Mouse (Mus musculus): ENCODE data around the gene Sgcd. TPM values are rescaled to one million over a fixed set of nuclear protein-coding genes. Genes with fewer than 3 reads are reported as not detected.

Sgcd gene
- total and polyA plus RNA-seq, 2 experiments from 2014 or later: 5.8 to 24.4 TPM

DNA sequence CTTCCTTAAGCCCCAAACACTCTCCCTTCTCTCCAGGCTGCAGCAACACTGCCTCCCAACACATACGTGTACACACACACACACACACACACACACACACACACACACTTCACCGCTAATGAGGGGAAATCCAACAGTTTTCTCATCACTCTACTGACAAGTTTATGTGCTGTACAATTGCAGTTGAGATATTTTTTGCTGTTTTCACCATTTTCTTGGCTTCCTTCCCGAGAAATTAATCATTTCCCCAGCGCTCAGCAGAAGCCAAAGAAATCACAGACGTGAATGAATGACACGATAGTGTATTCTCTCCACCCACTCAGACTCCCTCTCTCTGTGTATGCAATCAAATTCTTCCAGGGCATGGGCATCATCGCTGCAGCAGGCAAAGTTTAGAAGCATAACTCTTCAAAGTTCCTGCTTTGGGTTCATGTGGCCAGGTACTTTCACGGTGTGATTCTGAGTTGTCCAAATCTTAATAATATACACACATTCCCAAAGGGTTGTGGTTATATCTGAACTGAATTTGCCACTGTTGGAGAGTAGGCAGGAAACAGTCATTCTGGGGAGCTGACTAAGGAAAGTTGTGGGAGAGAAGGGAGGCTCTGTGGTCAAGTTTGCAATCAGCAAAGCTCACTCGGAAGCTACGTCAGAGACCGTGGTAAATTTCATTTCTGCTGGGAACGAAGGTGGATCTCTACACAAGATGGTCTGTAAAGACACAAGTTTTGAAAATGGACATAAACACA, 683.9 kb downstream of the Sgcd start:
- no peak for ATAC-seq (ENCODE audit: insufficient read depth, low read depth)
- 0 out of 2 replicates have a peak overlapping the region, but pooled peaks have one; percentile 9 for H3K27ac ChIP-seq (ENCODE audit: low read depth)
- WGBS: 61% methylated on average over 12 of the region's 12 CpGs

DNA sequence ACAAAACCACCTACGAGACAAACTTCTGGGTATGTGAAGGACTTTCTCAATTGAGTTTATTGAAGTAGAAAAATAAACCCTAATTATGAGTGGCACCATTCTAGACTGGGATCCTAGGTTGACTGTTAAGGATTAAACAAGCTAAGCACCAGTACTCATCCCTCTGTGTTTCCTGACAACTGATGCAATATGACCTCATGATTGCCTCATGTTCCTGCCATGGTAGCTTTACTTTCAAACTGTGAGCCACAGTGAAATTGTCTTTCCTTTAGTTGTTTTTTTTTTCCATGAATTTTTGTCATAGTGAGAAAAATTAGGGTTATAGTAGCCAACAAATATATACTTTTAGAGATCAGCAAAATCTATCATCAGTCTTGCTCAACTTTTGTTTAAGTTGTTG, 689.0 kb downstream of the Sgcd start:
- H3K36me3 ChIP-seq (replicated peaks; ENCODE audit: control insufficient read depth, insufficient read depth, low read length): no peaks in the 10 kb centered on the region; the same call in 1 of the 2 replicates
- no peak overlapping the region for H3K9ac ChIP-seq (replicated peaks; ENCODE audit: low read depth, low read length)
- TF ChIP-seq EP300 (IDR thresholded peaks at IDR 0.05; ENCODE audit: low read depth): no peak
- TF ChIP-seq CTCF (IDR thresholded peaks at IDR 0.05; ENCODE audit: low read depth): no peak
- H3K4me1 ChIP-seq (ENCODE audit: control insufficient read depth, insufficient read depth): no peaks in the 10 kb centered on the region
- H3K27me3 ChIP-seq (ENCODE audit: control insufficient read depth, insufficient read depth, low read length): no peaks in the 10 kb centered on the region
- H3K9me3 ChIP-seq (replicated peaks; ENCODE audit: control insufficient read depth, low read length): no peaks in the 10 kb centered on the region
- DNase-seq (ENCODE audit: low spot score): no peak
- WGBS: 90% methylated on average over 1 of the region's 1 CpGs
- no peak overlapping the region for H3K4me2 ChIP-seq (ENCODE audit: low read depth, low read length)
- ATAC-seq (ENCODE audit: insufficient read depth, low read depth): no peak
- H3K4me3 ChIP-seq (ENCODE audit: low read depth, low read length): no peak overlapping the region
- no peak overlapping the region for H3K27ac ChIP-seq (ENCODE audit: low read depth)

More for the DNA sequence above, 683.9 kb downstream of the Sgcd start:
- H3K9me3 ChIP-seq (replicated peaks; ENCODE audit: control insufficient read depth, low read length): no peaks in the 10 kb centered on the region
- no peak overlapping the region for H3K9ac ChIP-seq (replicated peaks; ENCODE audit: low read depth, low read length)
- TF ChIP-seq EP300 (IDR thresholded peaks at IDR 0.05; ENCODE audit: low read depth) (no peak), CTCF (IDR thresholded peaks at IDR 0.05; ENCODE audit: low read depth) (no peak)
- peak; percentile 15 for DNase-seq (ENCODE audit: low spot score)
- no peaks in the 10 kb centered on the region for H3K27me3 ChIP-seq (ENCODE audit: control insufficient read depth, insufficient read depth, low read length)
- H3K36me3 ChIP-seq (replicated peaks; ENCODE audit: control insufficient read depth, insufficient read depth, low read length): no peaks in the 10 kb centered on the region; the same call in 1 of the 2 replicates
- no peaks in the 10 kb centered on the region for H3K4me1 ChIP-seq (ENCODE audit: control insufficient read depth, insufficient read depth)
- H3K4me3 ChIP-seq (ENCODE audit: low read depth, low read length): no peak overlapping the region
- no peak overlapping the region for H3K4me2 ChIP-seq (ENCODE audit: low read depth, low read length)

DNA sequence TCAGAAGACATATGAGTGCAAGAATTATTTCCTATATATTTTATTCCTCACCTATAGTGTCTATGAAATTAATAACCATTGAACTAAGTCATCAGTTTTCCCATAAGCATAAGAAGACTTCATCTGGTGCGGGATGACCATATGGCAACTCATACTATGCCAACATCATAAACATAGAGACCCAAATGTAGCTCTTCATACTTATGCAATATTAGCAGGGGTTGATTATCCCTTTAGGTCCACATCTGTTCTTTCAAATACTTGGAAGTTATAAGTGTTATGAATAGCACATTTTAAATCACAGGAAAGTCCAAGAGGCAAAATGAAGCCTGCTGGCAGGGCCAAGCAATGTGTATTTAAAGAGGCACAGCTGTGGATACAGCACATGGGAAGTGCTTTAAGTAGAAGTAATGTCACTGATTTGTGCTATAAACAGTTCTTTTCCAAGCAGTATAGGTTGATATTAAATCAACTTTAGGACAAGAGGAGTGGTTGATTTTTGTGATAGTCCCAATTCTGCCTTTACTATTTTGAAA, 690.9 kb downstream of the Sgcd start:
- Histone ChIP-seq H3K4me2 (ENCODE audit: low read depth, low read length) (no peak overlapping the region), H3K4me3 (ENCODE audit: low read depth, low read length) (no peak overlapping the region), H3K9me3 (replicated peaks; ENCODE audit: control insufficient read depth, low read length) (no peaks in the 10 kb centered on the region), H3K27ac (ENCODE audit: low read depth) (no peak overlapping the region), H3K27me3 (ENCODE audit: control insufficient read depth, insufficient read depth, low read length) (no peaks in the 10 kb centered on the region), H3K9ac (replicated peaks; ENCODE audit: low read depth, low read length) (no peak overlapping the region), H3K4me1 (ENCODE audit: control insufficient read depth, insufficient read depth) (no peaks in the 10 kb centered on the region), H3K36me3 (replicated peaks; ENCODE audit: control insufficient read depth, insufficient read depth, low read length) (no peaks in the 10 kb centered on the region)
- 92% methylated on average over 1 of the region's 1 CpGs for WGBS
- TF ChIP-seq EP300 (IDR thresholded peaks at IDR 0.05; ENCODE audit: low read depth): no peak
- no peak for TF ChIP-seq CTCF (IDR thresholded peaks at IDR 0.05; ENCODE audit: low read depth)
- DNase-seq (ENCODE audit: low spot score): no peak
- no peak for ATAC-seq (ENCODE audit: insufficient read depth, low read depth)

DNA sequence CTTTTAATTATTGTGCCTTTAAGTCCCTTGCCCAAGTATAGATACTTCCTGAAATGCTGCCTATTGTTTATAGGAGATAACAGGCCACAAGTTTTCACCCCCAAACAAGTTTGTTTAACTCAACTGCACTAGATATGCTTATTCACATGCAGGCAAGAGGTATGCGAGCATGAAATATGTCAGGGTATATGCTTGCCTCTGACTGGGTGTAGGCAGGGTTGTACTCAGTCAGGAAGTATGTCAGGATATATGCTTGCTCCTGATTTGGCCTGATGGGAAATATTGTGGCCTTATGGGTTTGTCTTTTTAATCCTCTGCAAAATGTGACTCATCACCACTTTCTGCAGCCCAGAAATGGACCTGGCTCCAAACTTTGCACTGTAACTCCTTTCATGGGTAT, 694.0 kb downstream of the Sgcd start:
- no peaks in the 10 kb centered on the region for H3K4me1 ChIP-seq (ENCODE audit: control insufficient read depth, insufficient read depth)

DNA sequence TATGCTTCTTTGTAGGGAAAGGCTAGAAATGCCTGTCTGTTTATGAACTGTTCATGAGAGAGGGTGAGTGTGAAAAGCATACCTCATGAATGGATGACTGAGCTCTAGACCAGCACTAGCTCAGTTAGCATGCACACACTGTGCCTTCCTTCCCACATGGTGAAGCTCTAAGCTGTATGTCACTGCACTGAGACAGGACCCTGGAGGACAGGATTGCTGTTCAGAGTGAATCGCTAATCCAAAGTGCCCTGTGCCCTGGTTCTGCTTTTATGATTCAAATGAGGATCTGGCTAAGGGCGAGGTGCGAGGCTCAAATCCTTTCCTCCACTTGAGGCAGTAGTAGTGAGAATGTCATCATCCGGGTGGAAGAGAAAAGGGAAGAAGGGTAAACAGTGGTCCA, 712.2 kb downstream of the Sgcd start:
- Histone ChIP-seq H3K4me1 (ENCODE audit: control insufficient read depth, insufficient read depth) (no peaks in the 10 kb centered on the region), H3K36me3 (replicated peaks; ENCODE audit: control insufficient read depth, insufficient read depth, low read length) (no peaks in the 10 kb centered on the region), H3K27ac (ENCODE audit: low read depth) (no peak overlapping the region), H3K9ac (replicated peaks; ENCODE audit: low read depth, low read length) (no peak overlapping the region), H3K4me2 (ENCODE audit: low read depth, low read length) (no peak overlapping the region), H3K27me3 (ENCODE audit: control insufficient read depth, insufficient read depth, low read length) (no peaks in the 10 kb centered on the region), H3K9me3 (replicated peaks; ENCODE audit: control insufficient read depth, low read length) (no peaks in the 10 kb centered on the region), H3K4me3 (ENCODE audit: low read depth, low read length) (no peak overlapping the region)
- no peak for TF ChIP-seq CTCF (IDR thresholded peaks at IDR 0.05; ENCODE audit: low read depth)
- no peak for TF ChIP-seq EP300 (IDR thresholded peaks at IDR 0.05; ENCODE audit: low read depth)
- ATAC-seq (ENCODE audit: insufficient read depth, low read depth) (no peak), DNase-seq (ENCODE audit: low spot score) (no peak)
- 49% methylated on average over 4 of the region's 4 CpGs for WGBS

More for the DNA sequence above, 694.0 kb downstream of the Sgcd start:
- Histone ChIP-seq H3K9ac (replicated peaks; ENCODE audit: low read depth, low read length) (no peak overlapping the region), H3K27me3 (ENCODE audit: control insufficient read depth, insufficient read depth, low read length) (no peaks in the 10 kb centered on the region), H3K4me3 (ENCODE audit: low read depth, low read length) (no peak overlapping the region), H3K27ac (ENCODE audit: low read depth) (no peak overlapping the region), H3K4me2 (ENCODE audit: low read depth, low read length) (no peak overlapping the region), H3K36me3 (replicated peaks; ENCODE audit: control insufficient read depth, insufficient read depth, low read length) (no peaks in the 10 kb centered on the region), H3K9me3 (replicated peaks; ENCODE audit: control insufficient read depth, low read length) (no peaks in the 10 kb centered on the region)
- DNase-seq (ENCODE audit: low spot score) (no peak), ATAC-seq (ENCODE audit: insufficient read depth, low read depth) (no peak)
- 71% methylated on average over 1 of the region's 1 CpGs for WGBS
- no peak for TF ChIP-seq EP300 (IDR thresholded peaks at IDR 0.05; ENCODE audit: low read depth)
- no peak for TF ChIP-seq CTCF (IDR thresholded peaks at IDR 0.05; ENCODE audit: low read depth)

Measured in heart, postnatal 0 days (tissue).